Mouse (Mus musculus) urinary bladder, adult 18-20 months (tissue): Measurements from ENCODE around the gene Stc2.
A peak's percentile ranks its signal among the peaks of the same experiment; 100 is the strongest.

ENCODE experiments used
- DNase-seq, 2 experiments: peaks; one replicate each; pipeline ENCODE4 v3.0.0; 2022; ENCODE audit warnings: low spot score in 2 of 2, mixed read lengths in 2 of 2

Gene Stc2

GRCm38 (mm10) chr11:31369648-31370286 is at the start of gene Stc2:
Stc2 (minus strand) TSS chr11:31370074.
- DNase-seq, result peak; percentile 28 to 37

GRCm38 (mm10) chr11:31417071-31417470 is 47.2 kb upstream of the Stc2 start:
- DNase-seq, result no peak

GRCm38 (mm10) chr11:31412376-31412775 is 42.5 kb upstream of the Stc2 start:
- no peak for DNase-seq

GRCm38 (mm10) chr11:31406736-31407135 is 36.9 kb upstream of the Stc2 start:
- no peak for DNase-seq

GRCm38 (mm10) chr11:31403080-31403479 is 33.2 kb upstream of the Stc2 start:
- no peak for DNase-seq

GRCm38 (mm10) chr11:31398604-31399003 is 28.7 kb upstream of the Stc2 start:
- DNase-seq, result no peak

GRCm38 (mm10) chr11:31396638-31397417 is 27.0 kb upstream of the Stc2 start:
- no peak for DNase-seq

GRCm38 (mm10) chr11:31394026-31394425 is 24.2 kb upstream of the Stc2 start:
- DNase-seq, result no peak

GRCm38 (mm10) chr11:31392340-31392739 is 22.5 kb upstream of the Stc2 start:
- DNase-seq, result no peak

GRCm38 (mm10) chr11:31388890-31389289 is 19.0 kb upstream of the Stc2 start:
- DNase-seq, result no peak

GRCm38 (mm10) chr11:31387526-31387925 is 17.7 kb upstream of the Stc2 start:
- no peak for DNase-seq

GRCm38 (mm10) chr11:31386571-31386970 is 16.7 kb upstream of the Stc2 start:
- DNase-seq, result no peak

- DNase-seq, result no peak
Measured at GRCm38 (mm10) chr11:31383968-31384367, 14.1 kb upstream of the Stc2 start.

- DNase-seq, result no peak
Measured at GRCm38 (mm10) chr11:31382145-31382544, 12.3 kb upstream of the Stc2 start.

GRCm38 (mm10) chr11:31373438-31373837 is 3.6 kb upstream of the Stc2 start:
- peak in 1 of 2 experiments; percentile 9 for DNase-seq

- no peak for DNase-seq
Measured at GRCm38 (mm10) chr11:31372206-31372605, 2.3 kb upstream of the Stc2 start.

- DNase-seq, result no peak
Measured at GRCm38 (mm10) chr11:31371256-31371838, 1.5 kb upstream of the Stc2 start.

GRCm38 (mm10) chr11:31370436-31371230 is 759 bp upstream of the Stc2 start:
- DNase-seq, result no peak

- DNase-seq, result peak; percentile 14 to 33
Measured at GRCm38 (mm10) chr11:31368965-31369647, 768 bp downstream of the Stc2 start.

GRCm38 (mm10) chr11:31368252-31368964 is 1.5 kb downstream of the Stc2 start:
- peak in 1 of 2 experiments; percentile 16 for DNase-seq

GRCm38 (mm10) chr11:31366827-31367226 is 3.0 kb downstream of the Stc2 start:
- DNase-seq, result no peak
